Mouse (Mus musculus) lung, embryonic 14.5 days (tissue): Measurements from ENCODE around the gene 1110051M20Rik. TPM values are rescaled to one million over a fixed set of nuclear protein-coding genes. Genes with fewer than 3 reads are reported as not detected.

Source experiments
- ATAC-seq: fragments of 200-750 bp; cut with Nextera tagmentation; 2 replicates; pipeline ENCODE4 v1.8.0; 2017; ENCODE audit warnings: mild to moderate bottlenecking, moderate TSS enrichment, moderate library complexity; ENCODE audit not compliant: insufficient read depth
- DNase-seq: peaks from one replicate; pipeline ENCODE4 v3.0.0-alpha.2; 2015
- H3K27ac ChIP-seq: fragments of 300-500 bp; sonication (generic); 2 replicates; pipeline ENCODE4 v1.5.1; 2014; ENCODE audit warnings: low read depth, mild to moderate bottlenecking, moderate library complexity
- H3K27me3 ChIP-seq: fragments of 300-500 bp; sonication (generic); 2 replicates; pipeline ENCODE4 v1.6.1; 2014; ENCODE audit warnings: low read length, control low read depth; ENCODE audit not compliant: insufficient read depth
- H3K36me3 ChIP-seq: fragments of 300-500 bp; sonication (generic); 2 replicates; pipeline ENCODE4 v1.6.1; 2014; ENCODE audit warnings: control low read depth; ENCODE audit not compliant: insufficient read depth
- H3K4me1 ChIP-seq: fragments of 300-500 bp; sonication (generic); 2 replicates; pipeline ENCODE4 v1.6.1; 2014; ENCODE audit warnings: antibody characterized with exemption, control low read depth; ENCODE audit not compliant: insufficient read depth
- H3K4me2 ChIP-seq: fragments of 300-500 bp; sonication (generic); 2 replicates; pipeline ENCODE4 v1.6.1; 2014; ENCODE audit warnings: mild to moderate bottlenecking
- H3K4me3 ChIP-seq: fragments of 300-500 bp; sonication (generic); 2 replicates; pipeline ENCODE4 v1.5.1; 2014; ENCODE audit warnings: low read depth, low read length
- H3K9ac ChIP-seq: fragments of 300-500 bp; sonication (generic); 2 replicates; pipeline ENCODE4 v1.6.1; 2014
- H3K9me3 ChIP-seq: fragments of 300-500 bp; sonication (generic); 2 replicates; pipeline ENCODE4 v1.6.1; 2016; ENCODE audit warnings: low read depth, low read length, control low read depth
- CTCF ChIP-seq: IDR thresholded peaks from 2 replicates; pipeline ENCODE4 v1.5.1; 2016; ENCODE audit warnings: antibody characterized with exemption, low read depth
- WGBS: fragments of 180-500 bp; shearing (Covaris S2); extraction: QIAGEN DNeasy Blood & Tissue Kit; methylation state at CpG from one replicate; pipeline ENCODE4 v1.1.7; 2014; 5-methylcytosine and 5-hydroxymethylcytosine counted together
- polyA plus RNA-seq: library from polyadenylated mRNA; unstranded; fragments of >200 nt; fragmentation: Nextera tagmentation; extraction: Ambion mirVana; gene quantifications from 2 replicates; pipeline ENCODE4 v1.2.1, GENCODE M21; 2014

1110051M20Rik gene
- polyA plus RNA-seq, 1 experiment from 2014 or later = 73.4 TPM

DNA sequence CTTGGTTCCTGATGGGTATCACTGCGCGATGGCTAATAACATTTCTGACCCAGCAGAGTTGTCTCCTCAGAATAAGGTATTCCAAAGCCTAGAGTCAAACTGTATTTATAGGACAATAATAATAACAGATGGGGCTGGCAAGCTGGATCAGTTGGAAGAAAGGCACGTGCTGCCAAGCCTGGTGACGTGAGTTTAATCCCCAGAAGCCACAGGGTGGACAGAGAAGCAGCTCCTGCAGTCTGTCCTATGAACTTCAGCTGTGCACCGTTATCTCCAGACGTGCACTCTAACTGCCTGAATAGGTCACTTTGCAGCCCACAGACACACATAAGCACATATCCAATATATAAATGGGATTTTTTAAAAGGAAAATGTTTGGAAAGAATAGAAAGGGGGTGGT is 61.2 kb downstream of the 1110051M20Rik start:
- Histone ChIP-seq H3K4me2 (no peak overlapping the region), H3K4me1 (no peaks in the 10 kb centered on the region), H3K9ac (no peak overlapping the region), H3K27me3 (no peaks in the 10 kb centered on the region), H3K27ac (no peak overlapping the region), H3K4me3 (no peak overlapping the region), H3K9me3 (no peaks in the 10 kb centered on the region), H3K36me3 (no peaks in the 10 kb centered on the region)
- no peak for DNase-seq
- TF ChIP-seq CTCF = no peak
- ATAC-seq = no peak
- WGBS = 79% methylated on average over 6 of the region's 6 CpGs

DNA sequence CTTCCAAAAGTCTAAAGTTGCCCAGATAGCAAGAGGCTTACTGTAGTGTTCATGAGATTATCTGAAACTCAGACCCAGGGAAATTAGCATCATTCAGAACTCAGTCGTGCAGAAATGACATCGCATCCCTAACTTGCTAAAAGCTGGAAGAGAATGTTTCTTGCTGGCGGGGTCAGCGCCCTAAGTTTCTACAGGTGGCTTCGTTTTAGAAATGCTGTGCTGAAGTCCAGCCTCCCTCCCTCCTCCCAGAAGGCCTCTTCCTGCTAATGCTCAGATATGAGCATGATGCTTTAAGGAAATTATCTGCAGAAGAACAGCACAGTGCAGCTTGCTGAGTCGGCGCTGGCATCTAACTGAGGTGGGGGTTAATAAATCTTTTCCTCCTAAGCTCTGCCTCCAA is 67.5 kb downstream of the 1110051M20Rik start:
- no peak overlapping the region for H3K9ac ChIP-seq
- H3K36me3 ChIP-seq = no peaks in the 10 kb centered on the region
- H3K9me3 ChIP-seq = no peaks in the 10 kb centered on the region
- no peak overlapping the region for H3K4me3 ChIP-seq
- 39% methylated on average over 7 of the region's 7 CpGs for WGBS
- no peaks in the 10 kb centered on the region for H3K27me3 ChIP-seq
- no peak overlapping the region for H3K27ac ChIP-seq
- ATAC-seq (no peak), DNase-seq (no peak)
- H3K4me2 ChIP-seq = no peak overlapping the region
- H3K4me1 ChIP-seq = no peaks in the 10 kb centered on the region
- TF ChIP-seq CTCF = no peak

DNA sequence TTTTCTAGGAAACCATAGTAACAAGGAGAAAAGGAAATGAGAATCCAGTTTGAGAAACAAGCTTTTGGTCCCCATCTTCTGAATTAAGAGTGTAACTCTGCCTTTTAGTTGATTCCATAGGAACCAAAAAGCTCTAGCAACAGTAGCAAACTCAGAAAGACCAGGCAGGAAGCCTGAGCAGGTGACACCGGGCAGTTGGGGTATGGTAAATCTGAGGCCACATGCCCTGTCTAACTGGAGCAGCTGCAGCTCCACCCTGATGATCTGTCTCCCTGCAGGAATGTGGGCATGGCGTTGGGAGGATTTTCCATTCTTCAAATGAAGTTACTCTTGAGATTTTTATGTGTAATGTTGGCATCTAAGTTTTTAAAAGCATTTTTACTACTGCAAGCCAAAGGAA is 74.2 kb downstream of the 1110051M20Rik start:
- no peaks in the 10 kb centered on the region for H3K27me3 ChIP-seq
- H3K4me1 ChIP-seq = no peaks in the 10 kb centered on the region
- no peak for ATAC-seq
- no peak overlapping the region for H3K4me2 ChIP-seq
- TF ChIP-seq CTCF = no peak
- no peak overlapping the region for H3K27ac ChIP-seq
- WGBS = 75% methylated on average over 2 of the region's 2 CpGs
- DNase-seq = no peak
- H3K9ac ChIP-seq = no peak overlapping the region
- no peaks in the 10 kb centered on the region; the same call in 1 of the 2 replicates for H3K9me3 ChIP-seq
- no peak overlapping the region for H3K4me3 ChIP-seq
- no peaks in the 10 kb centered on the region for H3K36me3 ChIP-seq

DNA sequence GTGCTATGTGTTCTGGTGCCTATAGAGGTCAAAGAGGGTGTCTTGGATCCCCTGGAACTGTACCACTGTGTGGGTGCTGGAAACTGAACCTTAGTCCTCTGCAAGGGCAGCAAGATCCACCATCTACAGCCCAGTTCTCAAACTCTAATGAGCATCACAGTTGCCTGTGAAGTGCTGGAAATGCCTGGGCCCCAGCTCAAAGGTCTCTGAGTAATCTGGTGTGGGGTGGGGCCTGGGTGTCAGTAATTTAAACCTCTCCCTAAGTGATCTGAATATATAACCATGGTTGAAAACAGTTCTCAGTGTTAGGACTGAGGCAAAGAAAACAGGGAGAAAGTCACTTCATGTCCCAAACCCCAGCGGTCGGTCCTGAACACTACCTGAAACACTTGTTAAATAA is 81.2 kb downstream of the 1110051M20Rik start:
- Histone ChIP-seq H3K9me3 (no peaks in the 10 kb centered on the region; the same call in 1 of the 2 replicates), H3K4me2 (no peak overlapping the region), H3K36me3 (no peaks in the 10 kb centered on the region), H3K27me3 (no peaks in the 10 kb centered on the region), H3K4me3 (no peak overlapping the region), H3K4me1 (no peaks in the 10 kb centered on the region), H3K9ac (no peak overlapping the region), H3K27ac (no peak overlapping the region)
- WGBS = 95% methylated on average over 2 of the region's 2 CpGs
- no peak for TF ChIP-seq CTCF
- no peak for ATAC-seq
- no peak for DNase-seq

DNA sequence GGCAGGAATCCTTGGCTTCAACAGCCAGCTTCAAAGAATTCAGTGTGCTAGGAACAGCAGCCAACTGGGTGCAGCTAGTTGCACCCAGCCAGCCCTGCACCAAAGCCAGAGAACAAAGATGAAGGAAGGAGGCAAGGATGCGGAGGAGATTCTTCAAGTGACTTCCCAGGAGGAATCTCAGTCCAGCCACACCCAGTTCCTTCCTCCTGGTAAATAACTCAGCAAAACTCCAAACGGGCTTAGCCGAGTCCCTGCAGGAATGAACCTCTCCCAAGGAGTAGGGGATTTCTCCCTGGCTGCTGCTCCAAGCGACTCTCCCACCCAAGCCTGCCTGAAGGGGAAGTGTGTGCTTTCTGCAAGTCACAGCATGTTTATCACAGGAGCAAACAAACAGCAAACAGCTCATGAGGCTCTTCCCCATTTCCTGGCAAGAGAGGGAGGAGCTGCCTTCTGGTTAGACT is 83.4 kb downstream of the 1110051M20Rik start:
- 11% methylated on average over 4 of the region's 4 CpGs for WGBS
- ATAC-seq (peak; percentile 69), DNase-seq (peak; percentile 74)
- Histone ChIP-seq H3K9ac (no peak overlapping the region), H3K9me3 (no peaks in the 10 kb centered on the region), H3K4me1 (no peaks in the 10 kb centered on the region), H3K4me3 (no peak overlapping the region), H3K27ac (peak overlapping the region; percentile 60), H3K36me3 (no peaks in the 10 kb centered on the region), H3K4me2 (peak overlapping the region; percentile 33), H3K27me3 (no peaks in the 10 kb centered on the region)
- TF ChIP-seq CTCF = no peak

DNA sequence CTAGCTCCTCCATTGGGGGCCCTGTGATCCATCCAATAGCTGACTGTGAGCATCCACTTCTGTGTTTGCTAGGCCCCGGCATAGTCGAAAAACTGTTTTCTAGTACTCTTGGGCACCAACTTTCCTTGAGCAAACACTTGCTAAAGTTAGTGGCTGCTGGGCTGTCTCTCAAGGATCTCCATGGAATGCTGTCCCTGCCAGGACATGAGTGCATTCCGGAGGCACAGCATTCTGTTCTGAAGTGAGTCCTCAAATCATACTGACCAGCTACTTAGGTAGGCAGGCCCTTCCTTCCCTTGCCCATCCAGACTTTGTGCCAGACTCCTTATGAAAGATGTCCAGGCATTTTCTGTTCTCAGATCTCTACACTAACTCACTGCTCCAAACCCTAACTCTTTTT is 88.7 kb downstream of the 1110051M20Rik start:
- 57% methylated on average over 3 of the region's 3 CpGs for WGBS

DNA sequence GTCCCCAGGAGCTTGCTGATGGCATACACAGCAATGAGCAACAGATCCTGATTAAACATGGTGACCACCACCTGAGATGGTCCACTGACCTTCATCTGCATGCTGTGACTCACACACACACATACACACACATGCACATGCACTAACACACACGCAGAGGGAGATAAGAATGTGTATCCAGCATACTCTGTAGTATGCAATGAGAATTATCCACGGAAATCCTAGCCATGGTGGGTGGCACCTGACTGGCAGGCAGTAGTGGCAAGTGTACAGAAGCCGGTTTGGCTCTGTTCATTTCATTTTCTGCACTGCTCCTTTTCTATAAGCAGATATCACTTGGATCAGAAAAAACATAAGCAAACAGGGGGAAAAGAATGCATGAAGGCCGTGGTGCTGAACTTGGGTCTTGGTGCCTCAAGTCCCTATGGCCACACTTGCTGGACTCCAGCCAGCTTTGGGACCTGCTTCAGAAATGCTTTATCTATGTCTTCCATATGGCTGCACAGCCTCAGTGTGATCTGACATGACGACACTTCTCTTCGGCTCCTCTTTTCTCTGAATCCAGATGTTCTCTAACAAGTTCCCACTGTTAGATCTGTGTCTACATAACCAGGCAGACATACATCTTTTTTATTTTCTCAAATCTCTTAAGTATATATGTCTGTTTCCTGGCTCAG is 89.6 kb downstream of the 1110051M20Rik start:
- Histone ChIP-seq H3K27me3 (no peaks in the 10 kb centered on the region), H3K9me3 (no peaks in the 10 kb centered on the region), H3K4me1 (0 out of 2 replicates have a peak, but pooled peaks cover 3% of the 10 kb centered on the region), H3K36me3 (no peaks in the 10 kb centered on the region), H3K27ac (peak overlapping the region; percentile 40; the same call in 1 of the 2 replicates), H3K9ac (no peak overlapping the region), H3K4me2 (no peak overlapping the region), H3K4me3 (no peak overlapping the region)
- ATAC-seq (peak; percentile 50; the same call in 1 of the 2 replicates), DNase-seq (peak; percentile 74)
- 29% methylated on average over 6 of the region's 6 CpGs for WGBS
- no peak for TF ChIP-seq CTCF

More for the DNA sequence above, 88.7 kb downstream of the 1110051M20Rik start:
- no peak overlapping the region for H3K9ac ChIP-seq
- no peak for TF ChIP-seq CTCF
- no peaks in the 10 kb centered on the region for H3K9me3 ChIP-seq
- H3K4me3 ChIP-seq = no peak overlapping the region
- no peak overlapping the region for H3K27ac ChIP-seq
- H3K27me3 ChIP-seq = no peaks in the 10 kb centered on the region
- H3K36me3 ChIP-seq = no peaks in the 10 kb centered on the region
- no peak overlapping the region for H3K4me2 ChIP-seq
- DNase-seq (peak; percentile 59), ATAC-seq (peak; percentile 84)
- 0 out of 2 replicates have a peak, but pooled peaks cover 3% of the 10 kb centered on the region for H3K4me1 ChIP-seq
